ENCODE assay signal across 9 mouse cellular contexts in genomic region chr12:3356824-3357223, GRCm38 (mm10). TPM values are rescaled to one million over a fixed set of nuclear protein-coding genes. Genes with fewer than 3 reads are reported as not detected.
A peak's percentile ranks its signal among the peaks of the same experiment; 100 is the strongest.
DNase-seq lines count a peak whose midpoint lies in the region; ATAC-seq and TF ChIP-seq lines count a peak whose summit lies in the region.
"Had no signal": no experiment of that assay in that cellular context is flagged by ENCODE, and none has a peak within 500 bp of the region (broad histone marks: within the 10 kb centered on the region; RNA-seq: fewer than 3 reads in every experiment).

No protein-coding gene starts in this region.

- H3K4me3 ChIP-seq in heart, embryonic 12.5 days, result peak overlapping the region; percentile 29
- H3K4me3 ChIP-seq in heart, adult 2 months, result no peak overlapping the region
- H3K4me3 ChIP-seq in testis, adult 2 months (ENCODE audit: control insufficient read depth, low read depth, low read length), result peak overlapping the region; percentile 58
- no peak overlapping the region for H3K4me3 ChIP-seq in liver, embryonic 12.5 days
- H3K4me3 ChIP-seq: erythroblast, embryonic 14.5 days had no signal

- H3K27me3 ChIP-seq in heart, embryonic 12.5 days (replicated peaks), result no peaks in the 10 kb centered on the region
- no peaks in the 10 kb centered on the region for H3K27me3 ChIP-seq in heart, adult 2 months (ENCODE audit: control insufficient read depth, insufficient read depth, low read length)
- H3K27me3 ChIP-seq in testis, adult 2 months (ENCODE audit: control insufficient read depth, insufficient read depth, low read length), result no peaks in the 10 kb centered on the region
- no peaks in the 10 kb centered on the region for H3K27me3 ChIP-seq in liver, embryonic 12.5 days (replicated peaks)

- TF ChIP-seq POLR2A in heart, adult 2 months (IDR thresholded peaks at IDR 0.05; ENCODE audit: insufficient read depth, low read depth, low read length), result no peak
- no peak for TF ChIP-seq POLR2A in testis, adult 2 months (IDR thresholded peaks at IDR 0.05; ENCODE audit: control insufficient read depth, low read depth, low read length)

- no peak overlapping the region for H3K9ac ChIP-seq in heart, embryonic 12.5 days
- no peak overlapping the region for H3K9ac ChIP-seq in heart, adult 2 months (ENCODE audit: low read depth, low read length)
- H3K9ac ChIP-seq in liver, embryonic 12.5 days, result no peak overlapping the region

- no peak overlapping the region for H3K27ac ChIP-seq in heart, embryonic 12.5 days (ENCODE audit: poor library complexity, severe bottlenecking)
- H3K27ac ChIP-seq in heart, adult 2 months, result no peak overlapping the region
- no peak overlapping the region for H3K27ac ChIP-seq in testis, adult 2 months (ENCODE audit: control insufficient read depth, insufficient read depth, low read depth, low read length)
- no peak overlapping the region for H3K27ac ChIP-seq in liver, embryonic 12.5 days

- no peak for ATAC-seq in heart, embryonic 12.5 days (ENCODE audit: insufficient number of reproducible peaks, low FRiP score)
- ATAC-seq in liver, embryonic 12.5 days, result no peak

- no peak for TF ChIP-seq EP300 in heart, adult 2 months (IDR thresholded peaks at IDR 0.05; ENCODE audit: insufficient read depth, low read depth, low read length)

- H3K4me2 ChIP-seq in heart, embryonic 12.5 days, result peak overlapping the region; percentile 58
- peak overlapping the region; percentile 20 for H3K4me2 ChIP-seq in liver, embryonic 12.5 days

- no peaks in the 10 kb centered on the region for H3K36me3 ChIP-seq in heart, embryonic 12.5 days
- no peaks in the 10 kb centered on the region for H3K36me3 ChIP-seq in heart, adult 2 months (ENCODE audit: control insufficient read depth, insufficient read depth, low read length)
- H3K36me3 ChIP-seq in testis, adult 2 months (ENCODE audit: control insufficient read depth, insufficient read depth, low read length), result no peaks in the 10 kb centered on the region
- no peaks in the 10 kb centered on the region for H3K36me3 ChIP-seq in liver, embryonic 12.5 days

- no peaks in the 10 kb centered on the region for H3K4me1 ChIP-seq in heart, embryonic 12.5 days (replicated peaks)
- H3K4me1 ChIP-seq in heart, adult 2 months (ENCODE audit: control insufficient read depth, insufficient read depth, low read length), result no peaks in the 10 kb centered on the region
- no peaks in the 10 kb centered on the region for H3K4me1 ChIP-seq in testis, adult 2 months (ENCODE audit: control insufficient read depth, insufficient read depth, low read length)
- H3K4me1 ChIP-seq in liver, embryonic 12.5 days, result no peaks in the 10 kb centered on the region

- 57% methylated on average over 16 of the region's 16 CpGs for whole genome bisulfite sequencing in heart, embryonic 12.5 days
- 42% methylated on average over 16 of the region's 16 CpGs for whole genome bisulfite sequencing in heart, adult 2 months
- WGBS in liver, embryonic 12.5 days (ENCODE audit: insufficient replicate concordance), result 37% methylated on average over 16 of the region's 16 CpGs

- DNase-seq in heart, adult 2 months, result no peak
- DNase-seq in testis, postnatal 14 days (ENCODE audit: low spot score), result no peak
- no peak for DNase-seq in cerebellum, postnatal 36 days
- no peak for DNase-seq in layer of hippocampus, postnatal 10 days (ENCODE audit: low spot score in 2 of 2)
- no peak for DNase-seq in layer of hippocampus, postnatal 25 days (ENCODE audit: extremely low spot score in 1 of 2, low spot score in 1 of 2)

- H3K9me3 ChIP-seq in heart, embryonic 12.5 days (replicated peaks), result no peaks in the 10 kb centered on the region
- no peaks in the 10 kb centered on the region for H3K9me3 ChIP-seq in liver, embryonic 12.5 days (replicated peaks)

- intact Hi-C loops in heart, adult 2 months (cut with DNase I), result loop anchor here (5.0 kb wide), 2 partner anchors 105 to 120 kb away; no protein-coding TSS in a partner anchor

- no peak for TF ChIP-seq CTCF in heart, adult 2 months (IDR thresholded peaks at IDR 0.05)
- no peak for TF ChIP-seq CTCF in testis, adult 2 months (IDR thresholded peaks at IDR 0.05; ENCODE audit: control insufficient read depth, insufficient read depth, insufficient replicate concordance, low read depth, low read length)

- H3K79me2 ChIP-seq in heart, adult 2 months (replicated peaks; ENCODE audit: control insufficient read depth, insufficient read depth, low read length), result no peaks in the 10 kb centered on the region

RNA-seq across cellular contexts. Expression of gene Kif3c, which starts 8.1 kb away (rescaled TPM):
- 8.6 and 10.7 TPM in 2 replicates for polyA plus RNA-seq in heart, embryonic 12.5 days (2016; fragmentation: Nextera tagmentation; extraction: Ambion mirVana)
- total RNA-seq in heart, adult 2 months (2021), result 1 to 10 TPM; 4.8 to 5.5 TPM
- 3.5 and 9.1 TPM in 2 replicates for polyA plus RNA-seq in heart, adult 2 months (2012; rRNA removed)
- polyA plus RNA-seq in testis, adult 2 months (2012; rRNA removed), result 1.0 and 1.1 TPM in 2 replicates
- polyA plus RNA-seq in liver, embryonic 12.5 days (2016; fragmentation: Nextera tagmentation; extraction: Ambion mirVana), result 1.7 and 1.9 TPM in 2 replicates
- total RNA-seq in layer of hippocampus, postnatal 10 days (2021), result 100 to 1,000 TPM; 195 to 196 TPM
- 100 to 1,000 TPM; 174 to 177 TPM for total RNA-seq in layer of hippocampus, postnatal 25 days (2021)

RNA-seq across cellular contexts. Expression of gene Rab10, which starts 47.1 kb away (rescaled TPM):
- polyA plus RNA-seq in heart, embryonic 12.5 days (2016; fragmentation: Nextera tagmentation; extraction: Ambion mirVana), result 94.8 and 96.3 TPM in 2 replicates
- 100 to 1,000 TPM; 116 to 130 TPM for total RNA-seq in heart, adult 2 months (2021)
- 36.8 and 74.2 TPM in 2 replicates for polyA plus RNA-seq in heart, adult 2 months (2012; rRNA removed)
- polyA plus RNA-seq in testis, adult 2 months (2012; rRNA removed), result 14.2 and 15.3 TPM in 2 replicates
- polyA plus RNA-seq in liver, embryonic 12.5 days (2016; fragmentation: Nextera tagmentation; extraction: Ambion mirVana), result 79.4 and 80.8 TPM in 2 replicates
- 100 to 1,000 TPM; 213 to 233 TPM for total RNA-seq in layer of hippocampus, postnatal 10 days (2021)
- 100 to 1,000 TPM; 164 to 173 TPM for total RNA-seq in layer of hippocampus, postnatal 25 days (2021)

Comparison
In these comparisons a context has a peak if more than half of its experiments do, and no peak if none do; other contexts are left out.
1. H3K4me3 ChIP-seq: peak in heart, embryonic 12.5 days (single experiment) and testis, adult 2 months (single experiment); none in heart, adult 2 months (single experiment) and liver, embryonic 12.5 days (single experiment).